Mouse (Mus musculus): Measurements from ENCODE around the gene Rhoj. TPM values are rescaled to one million over a fixed set of nuclear protein-coding genes. Genes with fewer than 3 reads are reported as not detected.
"Not testable (repeated sequence)": the region's sequence is repeated elsewhere in the genome, so short reads cannot be mapped to it uniquely, and the experiment has no call there.

The Rhoj gene
- polyA plus RNA-seq, 1 experiment: 0.08 TPM

- no peak overlapping the region for H3K4me3 ChIP-seq (replicated peaks)
Measured at GRCm38 (mm10) chr12:75329188-75329587, 21.1 kb downstream of the Rhoj start.

GRCm38 (mm10) chr12:75339894-75340293 lies 31.8 kb downstream of the Rhoj start:
- no peak overlapping the region for H3K4me3 ChIP-seq (replicated peaks)
- H3K4me1 ChIP-seq (ENCODE audit: control insufficient read depth): no peaks in the 10 kb centered on the region
- TF ChIP-seq TAL1 (IDR thresholded peaks at IDR 0.05; ENCODE audit: low read length) (no peak), GATA1 (IDR thresholded peaks at IDR 0.05; ENCODE audit: low read length) (no peak)

More at GRCm38 (mm10) chr12:75329188-75329587, 21.1 kb downstream of the Rhoj start:
- no peaks in the 10 kb centered on the region for H3K36me3 ChIP-seq (ENCODE audit: control insufficient read depth)
- peaks cover 11% of the 10 kb centered on the region for H3K4me1 ChIP-seq (ENCODE audit: control insufficient read depth)
- H3K9me3 ChIP-seq (ENCODE audit: control insufficient read depth, low read length): no peaks in the 10 kb centered on the region
- H3K27me3 ChIP-seq (ENCODE audit: control insufficient read depth): no peaks in the 10 kb centered on the region
- TF ChIP-seq TAL1 (IDR thresholded peaks at IDR 0.05; ENCODE audit: low read length): no peak
- no peak for TF ChIP-seq GATA1 (IDR thresholded peaks at IDR 0.05; ENCODE audit: low read length)

GRCm38 (mm10) chr12:75340331-75340730 lies 32.2 kb downstream of the Rhoj start:
- no peaks in the 10 kb centered on the region for H3K36me3 ChIP-seq (ENCODE audit: control insufficient read depth)
- TF ChIP-seq TAL1 (IDR thresholded peaks at IDR 0.05; ENCODE audit: low read length): no peak
- TF ChIP-seq GATA1 (IDR thresholded peaks at IDR 0.05; ENCODE audit: low read length): no peak
- no peaks in the 10 kb centered on the region for H3K4me1 ChIP-seq (ENCODE audit: control insufficient read depth)

More at GRCm38 (mm10) chr12:75339894-75340293, 31.8 kb downstream of the Rhoj start:
- Histone ChIP-seq H3K27me3 (ENCODE audit: control insufficient read depth) (no peaks in the 10 kb centered on the region), H3K36me3 (ENCODE audit: control insufficient read depth) (no peaks in the 10 kb centered on the region), H3K9me3 (ENCODE audit: control insufficient read depth, low read length) (no peaks in the 10 kb centered on the region)

GRCm38 (mm10) chr12:75348551-75348950 lies 40.4 kb downstream of the Rhoj start:
- Histone ChIP-seq H3K27me3 (ENCODE audit: control insufficient read depth) (no peaks in the 10 kb centered on the region), H3K4me3 (replicated peaks) (no peak overlapping the region), H3K36me3 (ENCODE audit: control insufficient read depth) (no peaks in the 10 kb centered on the region), H3K9me3 (ENCODE audit: control insufficient read depth, low read length) (no peaks in the 10 kb centered on the region), H3K4me1 (ENCODE audit: control insufficient read depth) (no peaks in the 10 kb centered on the region)
- TF ChIP-seq GATA1 (IDR thresholded peaks at IDR 0.05; ENCODE audit: low read length) (no peak), TAL1 (IDR thresholded peaks at IDR 0.05; ENCODE audit: low read length) (no peak)

More at GRCm38 (mm10) chr12:75340331-75340730, 32.2 kb downstream of the Rhoj start:
- no peaks in the 10 kb centered on the region for H3K9me3 ChIP-seq (ENCODE audit: control insufficient read depth, low read length)
- H3K27me3 ChIP-seq (ENCODE audit: control insufficient read depth): no peaks in the 10 kb centered on the region
- no peak overlapping the region for H3K4me3 ChIP-seq (replicated peaks)

- H3K27me3 ChIP-seq (ENCODE audit: control insufficient read depth); H3K4me3 ChIP-seq (replicated peaks); H3K9me3 ChIP-seq (ENCODE audit: control insufficient read depth, low read length); H3K36me3 ChIP-seq (ENCODE audit: control insufficient read depth); H3K4me1 ChIP-seq (ENCODE audit: control insufficient read depth): not testable (repeated sequence)
Measured at GRCm38 (mm10) chr12:75349537-75349936, 41.4 kb downstream of the Rhoj start.

- TF ChIP-seq GATA1 (IDR thresholded peaks at IDR 0.05; ENCODE audit: low read length) (no peak), TAL1 (IDR thresholded peaks at IDR 0.05; ENCODE audit: low read length) (no peak)
- Histone ChIP-seq H3K27me3 (ENCODE audit: control insufficient read depth) (no peaks in the 10 kb centered on the region), H3K9me3 (ENCODE audit: control insufficient read depth, low read length) (no peaks in the 10 kb centered on the region), H3K4me1 (ENCODE audit: control insufficient read depth) (no peaks in the 10 kb centered on the region), H3K4me3 (replicated peaks) (no peak overlapping the region), H3K36me3 (ENCODE audit: control insufficient read depth) (no peaks in the 10 kb centered on the region)
Measured at GRCm38 (mm10) chr12:75350750-75351149, 42.6 kb downstream of the Rhoj start.

- Histone ChIP-seq H3K27me3 (ENCODE audit: control insufficient read depth) (no peaks in the 10 kb centered on the region), H3K36me3 (ENCODE audit: control insufficient read depth) (no peaks in the 10 kb centered on the region), H3K4me3 (replicated peaks) (no peak overlapping the region), H3K4me1 (ENCODE audit: control insufficient read depth) (no peaks in the 10 kb centered on the region), H3K9me3 (ENCODE audit: control insufficient read depth, low read length) (no peaks in the 10 kb centered on the region)
- no peak for TF ChIP-seq GATA1 (IDR thresholded peaks at IDR 0.05; ENCODE audit: low read length)
- TF ChIP-seq TAL1 (IDR thresholded peaks at IDR 0.05; ENCODE audit: low read length): no peak
Measured at GRCm38 (mm10) chr12:75351846-75352245, 43.7 kb downstream of the Rhoj start.

GRCm38 (mm10) chr12:75352410-75352809 lies 44.3 kb downstream of the Rhoj start:
- H3K36me3 ChIP-seq (ENCODE audit: control insufficient read depth): no peaks in the 10 kb centered on the region
- H3K4me1 ChIP-seq (ENCODE audit: control insufficient read depth): no peaks in the 10 kb centered on the region
- TF ChIP-seq GATA1 (IDR thresholded peaks at IDR 0.05; ENCODE audit: low read length) (no peak), TAL1 (IDR thresholded peaks at IDR 0.05; ENCODE audit: low read length) (no peak)
- no peaks in the 10 kb centered on the region for H3K9me3 ChIP-seq (ENCODE audit: control insufficient read depth, low read length)
- no peak overlapping the region for H3K4me3 ChIP-seq (replicated peaks)
- H3K27me3 ChIP-seq (ENCODE audit: control insufficient read depth): no peaks in the 10 kb centered on the region

GRCm38 (mm10) chr12:75354354-75354753 lies 46.2 kb downstream of the Rhoj start:
- Histone ChIP-seq H3K4me3 (replicated peaks) (no peak overlapping the region), H3K9me3 (ENCODE audit: control insufficient read depth, low read length) (no peaks in the 10 kb centered on the region), H3K27me3 (ENCODE audit: control insufficient read depth) (no peaks in the 10 kb centered on the region), H3K4me1 (ENCODE audit: control insufficient read depth) (no peaks in the 10 kb centered on the region), H3K36me3 (ENCODE audit: control insufficient read depth) (no peaks in the 10 kb centered on the region)
- TF ChIP-seq GATA1 (IDR thresholded peaks at IDR 0.05; ENCODE audit: low read length) (no peak), TAL1 (IDR thresholded peaks at IDR 0.05; ENCODE audit: low read length) (no peak)

GRCm38 (mm10) chr12:75357781-75358180 lies 49.7 kb downstream of the Rhoj start:
- no peaks in the 10 kb centered on the region for H3K9me3 ChIP-seq (ENCODE audit: control insufficient read depth, low read length)
- no peaks in the 10 kb centered on the region for H3K4me1 ChIP-seq (ENCODE audit: control insufficient read depth)
- H3K4me3 ChIP-seq (replicated peaks): no peak overlapping the region
- no peaks in the 10 kb centered on the region for H3K27me3 ChIP-seq (ENCODE audit: control insufficient read depth)
- TF ChIP-seq TAL1 (IDR thresholded peaks at IDR 0.05; ENCODE audit: low read length): no peak
- no peak for TF ChIP-seq GATA1 (IDR thresholded peaks at IDR 0.05; ENCODE audit: low read length)
- H3K36me3 ChIP-seq (ENCODE audit: control insufficient read depth): no peaks in the 10 kb centered on the region

Measured in erythroblast, embryonic 14.5 days (primary cell).